Mouse (Mus musculus) olfactory bulb, adult 2 months (tissue): Measurements from ENCODE around the gene Rnaseh1.

Source experiments
- CTCF ChIP-seq: fragments of 200-500 bp; IDR thresholded peaks from 2 replicates; pipeline ENCODE4 v1.5.1; 2012; ENCODE audit warnings: low read depth, mild to moderate bottlenecking, low read length, moderate library complexity; ENCODE audit not compliant: insufficient read depth
- POLR2A ChIP-seq: fragments of 200-500 bp; IDR thresholded peaks from 2 replicates; pipeline ENCODE4 v1.6.1; 2012; ENCODE audit warnings: mild to moderate bottlenecking, low read depth, low read length, moderate library complexity; ENCODE audit not compliant: insufficient read depth

DNA sequence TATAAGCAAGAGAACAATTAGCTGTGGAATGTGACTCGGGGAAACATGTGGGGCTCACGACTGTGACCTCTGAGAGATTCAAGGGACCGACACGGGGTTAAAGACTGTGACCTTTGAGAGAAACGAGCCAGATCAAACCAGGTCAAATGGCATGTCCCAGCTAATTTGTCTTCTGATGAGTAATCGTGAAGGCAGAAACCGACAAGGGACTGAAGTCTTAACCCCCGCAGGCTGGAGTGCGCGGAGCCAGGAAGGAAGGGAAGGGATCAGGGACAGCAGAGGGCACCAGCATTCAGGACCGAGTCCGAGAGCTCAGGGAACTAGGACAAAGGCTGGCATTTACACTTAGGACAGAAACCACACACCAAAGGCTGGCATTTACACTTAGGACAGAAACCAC, 55.0 kb downstream of the Rnaseh1 start:
- no peak for TF ChIP-seq CTCF
- no peak for TF ChIP-seq POLR2A
